Mouse (Mus musculus) spleen, adult 2 months (tissue): ENCODE data around the gene Lefty2. TPM values are rescaled to one million over a fixed set of nuclear protein-coding genes. Genes with fewer than 3 reads are reported as not detected.

Experiments used
- DNase-seq, 2 experiments: peaks; one replicate each; pipeline versions ENCODE4 v3.0.0 to v3.0.0-alpha.2; 2012 to 2021; ENCODE audit warnings: low spot score in 2 of 2, low read depth in 1 of 2
- H3K27ac ChIP-seq: fragments of 200-500 bp; 2 replicates; pipeline ENCODE4 v1.5.1; 2012; ENCODE audit warnings: low read length, inconsistent platforms; ENCODE audit not compliant: insufficient read depth
- H3K27me3 ChIP-seq: fragments of 200-500 bp; 2 replicates; pipeline ENCODE4 v1.6.1; 2012; ENCODE audit warnings: mild to moderate bottlenecking, moderate library complexity, low read length, inconsistent platforms; ENCODE audit not compliant: control insufficient read depth, insufficient read depth
- H3K36me3 ChIP-seq: fragments of 200-500 bp; 2 replicates; pipeline ENCODE4 v1.6.1; 2012; ENCODE audit warnings: mild to moderate bottlenecking, low read length, inconsistent platforms; ENCODE audit not compliant: control insufficient read depth, insufficient read depth
- H3K4me1 ChIP-seq: fragments of 200-500 bp; 2 replicates; pipeline ENCODE4 v1.6.1; 2011; ENCODE audit warnings: inconsistent platforms; ENCODE audit not compliant: control insufficient read depth, insufficient read depth, insufficient read length
- H3K4me3 ChIP-seq: fragments of 200-500 bp; 2 replicates; pipeline ENCODE4 v1.5.1; 2011; ENCODE audit warnings: mild to moderate bottlenecking, inconsistent platforms; ENCODE audit not compliant: insufficient read depth, insufficient read length; ENCODE audit errors: extremely low read depth
- CTCF ChIP-seq: fragments of 200-500 bp; IDR thresholded peaks from 2 replicates; pipeline ENCODE4 v1.5.1; 2011; ENCODE audit warnings: mild to moderate bottlenecking, inconsistent platforms; ENCODE audit not compliant: insufficient read depth, insufficient read length, insufficient replicate concordance; ENCODE audit errors: extremely low read depth
- POLR2A ChIP-seq: fragments of 200-500 bp; IDR thresholded peaks from 2 replicates; pipeline ENCODE4 v1.6.1; 2011; ENCODE audit warnings: low read depth, low read length, inconsistent platforms
- WGBS: fragments of 180-500 bp; shearing (Covaris S2); methylation state at CpG from one replicate; pipeline ENCODE4 v1.1.7; 2018; 5-methylcytosine and 5-hydroxymethylcytosine counted together
- polyA plus RNA-seq: library from polyadenylated mRNA; depleted of rRNA; stranded (reverse); fragments of >200 nt; gene quantifications from 2 replicates; pipeline ENCODE4 v1.2.3, GENCODE M21; 2012; rRNA removed

Gene Lefty2
- polyA plus RNA-seq, result not detected in 2 replicates

DNA sequence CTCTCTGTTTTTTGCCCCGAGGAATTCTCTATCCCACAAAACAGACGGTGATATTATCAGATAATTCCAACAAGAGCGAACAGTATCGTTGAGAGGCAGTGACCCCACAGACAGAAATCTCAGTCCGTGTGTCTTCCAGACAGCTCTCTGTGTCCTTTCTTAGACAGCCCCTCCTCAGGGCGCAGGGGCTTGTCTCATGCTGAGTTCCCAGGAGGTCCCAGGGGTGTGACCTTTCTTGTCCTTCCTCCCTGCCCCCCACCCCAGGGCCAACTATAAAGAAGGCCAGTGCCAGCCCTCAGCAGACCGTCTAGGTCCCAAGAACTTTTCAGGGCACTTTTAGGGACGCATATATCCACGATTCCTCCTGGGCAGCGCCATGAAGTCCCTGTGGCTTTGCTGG, at the start of gene Lefty2:
Lefty2 (plus strand) TSS at position 301 of the 400 bp plus-strand sequence.
- Histone ChIP-seq H3K27ac (no peak within 1 kb of the TSS), H3K4me1 (no peaks in the 10 kb centered on the region), H3K27me3 (0 out of 2 replicates have a peak, but pooled peaks cover 2% of the 10 kb centered on the region), H3K36me3 (no peaks in the 10 kb centered on the region), H3K4me3 (no peak within 1 kb of the TSS)
- TF ChIP-seq POLR2A (no peak), CTCF (no peak)
- 90% methylated on average over 10 of the region's 10 CpGs for WGBS
- DNase-seq, result no peak

GRCm38 (mm10) chr1:180848114-180848510, 44.8 kb upstream of the Lefty2 start:
- DNase-seq, result peak in 1 of 2 experiments; percentile 38
- 10% methylated on average over 9 of the region's 9 CpGs for WGBS
- peak overlapping the region; percentile 39; the same call in 1 of the 2 replicates for H3K4me3 ChIP-seq
- no peaks in the 10 kb centered on the region for H3K36me3 ChIP-seq
- TF ChIP-seq CTCF (no peak), POLR2A (no peak)
- H3K27me3 ChIP-seq, result no peaks in the 10 kb centered on the region
- peak overlapping the region; percentile 82 for H3K27ac ChIP-seq
- H3K4me1 ChIP-seq, result peaks cover 15% of the 10 kb centered on the region

- Histone ChIP-seq H3K4me1 (peaks cover 15% of the 10 kb centered on the region), H3K4me3 (peak overlapping the region; percentile 39; the same call in 1 of the 2 replicates), H3K27me3 (no peaks in the 10 kb centered on the region), H3K36me3 (no peaks in the 10 kb centered on the region), H3K27ac (peak overlapping the region; percentile 82)
- WGBS, result 5% methylated on average over 11 of the region's 11 CpGs
- TF ChIP-seq CTCF (no peak), POLR2A (no peak)
- peak; percentile 57 to 71 for DNase-seq
These were observed 44.2 kb upstream of the Lefty2 start for GRCm38 (mm10) chr1:180848511-180849241.

- 39% methylated on average over 11 of the region's 11 CpGs for WGBS
- Histone ChIP-seq H3K27ac (peak overlapping the region; percentile 99), H3K36me3 (no peaks in the 10 kb centered on the region), H3K27me3 (no peaks in the 10 kb centered on the region), H3K4me3 (peak overlapping the region; percentile 67), H3K4me1 (peaks cover 15% of the 10 kb centered on the region)
- DNase-seq, result peak in 1 of 2 experiments; percentile 22
- TF ChIP-seq POLR2A, result no peak
- TF ChIP-seq CTCF, result no peak
These were observed 43.1 kb upstream of the Lefty2 start for GRCm38 (mm10) chr1:180849701-180850301.

DNA sequence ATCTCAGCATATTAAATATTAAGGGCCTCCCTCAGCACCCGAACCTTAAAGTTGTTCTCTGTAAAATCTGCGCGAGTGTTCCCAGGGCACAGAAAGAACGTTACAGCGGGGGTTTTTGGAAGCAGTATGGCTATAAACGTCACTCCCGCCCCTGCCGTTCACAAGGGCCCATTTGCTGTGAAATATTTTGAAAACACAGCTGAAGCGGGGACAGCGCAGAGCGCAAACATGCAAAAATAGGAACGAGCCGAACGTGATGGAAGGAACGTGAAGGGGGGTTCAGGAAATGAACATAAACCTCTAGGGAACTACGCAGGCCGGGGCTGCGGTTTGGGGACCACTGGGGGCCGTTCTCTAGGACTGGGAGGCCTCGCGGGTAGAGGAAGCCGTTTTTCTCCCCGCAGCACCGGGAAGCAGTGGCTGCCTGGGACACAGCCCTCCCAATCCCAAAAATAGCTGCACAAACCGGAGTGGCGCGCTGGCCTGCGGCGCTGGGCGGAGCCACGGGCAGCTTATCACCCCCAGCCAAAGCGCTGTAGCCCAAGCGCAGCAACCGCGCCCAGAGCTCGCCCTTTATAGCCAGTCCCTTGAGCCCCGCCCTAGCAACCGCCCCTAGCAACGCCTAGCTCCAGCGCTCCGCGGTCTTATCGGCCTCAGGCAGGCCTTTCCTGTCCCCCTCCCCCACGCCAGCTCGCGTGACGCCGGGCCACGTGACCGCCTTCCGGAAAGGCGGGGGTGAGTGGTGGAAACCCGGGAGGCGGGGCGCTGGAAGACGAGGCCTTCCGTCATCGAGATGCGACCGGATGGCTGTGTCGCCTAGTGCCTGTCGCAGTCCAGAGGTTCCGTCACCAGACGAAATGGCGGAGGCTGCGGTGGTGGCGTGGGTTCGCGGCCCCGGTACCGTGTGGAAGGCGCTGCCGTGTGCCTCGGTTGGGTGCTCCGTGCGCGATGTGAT, 42.3 kb upstream of the Lefty2 start, which contains the start of gene Sde2:
Sde2 (plus strand) TSS at position 812 of the 955 bp plus-strand sequence.
- DNase-seq, result peak; percentile 100
- Histone ChIP-seq H3K4me3 (peak within 1 kb of the TSS; percentile 88), H3K27me3 (no peaks in the 10 kb centered on the region), H3K36me3 (no peaks in the 10 kb centered on the region; the same call in 1 of the 2 replicates), H3K4me1 (peaks cover 15% of the 10 kb centered on the region), H3K27ac (peak within 1 kb of the TSS; percentile 99)
- TF ChIP-seq CTCF (no peak), POLR2A (peak; percentile 99)
- WGBS, result under 1% methylated on average over 77 of the region's 77 CpGs

GRCm38 (mm10) chr1:180858763-180859162, 34.1 kb upstream of the Lefty2 start:
- H3K27me3 ChIP-seq, result no peaks in the 10 kb centered on the region
- DNase-seq, result no peak
- H3K27ac ChIP-seq, result no peak overlapping the region

More at GRCm38 (mm10) chr1:180858763-180859162, 34.1 kb upstream of the Lefty2 start:
- H3K36me3 ChIP-seq, result peaks cover 33% of the 10 kb centered on the region
- H3K4me1 ChIP-seq, result no peaks in the 10 kb centered on the region
- no peak overlapping the region for H3K4me3 ChIP-seq
- no peak for TF ChIP-seq CTCF
- TF ChIP-seq POLR2A, result no peak
